Mouse (Mus musculus) liver, embryonic 14.5 days (tissue): Measurements from ENCODE around the gene Med18. TPM values are rescaled to one million over a fixed set of nuclear protein-coding genes. Genes with fewer than 3 reads are reported as not detected.

ENCODE experiments used
- ATAC-seq: fragments of 200-750 bp; cut with Nextera tagmentation; 2 replicates; pipeline ENCODE4 v1.8.0; 2017; ENCODE audit warnings: moderate number of reproducible peaks, mild to moderate bottlenecking, moderate library complexity; ENCODE audit not compliant: insufficient read depth
- DNase-seq, 3 experiments: peaks; one replicate each; pipeline ENCODE4 v3.0.0-alpha.2; 2012 to 2013; ENCODE audit warnings: low read depth in 3 of 3, low spot score in 3 of 3
- H3K27ac ChIP-seq: fragments of 300-500 bp; sonication (generic); 2 replicates; pipeline ENCODE4 v1.5.1; 2014; ENCODE audit warnings: moderate library complexity, mild to moderate bottlenecking, control low read depth, inconsistent platforms
- H3K27me3 ChIP-seq: fragments of 300-500 bp; sonication (generic); 2 replicates; pipeline ENCODE4 v1.6.1; 2014; ENCODE audit warnings: mild to moderate bottlenecking, low read length, moderate library complexity; ENCODE audit not compliant: control insufficient read depth, insufficient read depth
- H3K36me3 ChIP-seq: fragments of 300-500 bp; sonication (generic); replicated peaks from 2 replicates; pipeline ENCODE4 v1.6.1; 2014; ENCODE audit warnings: low read depth; ENCODE audit not compliant: control insufficient read depth, insufficient read depth
- H3K4me1 ChIP-seq, 2 experiments: fragments of 200-500 bp in 1 of 2; fragments of 300-500 bp in 1 of 2; sonication (generic) in 1 of 2; replicated peaks; 2 replicates each; pipeline ENCODE4 v1.6.1; 2012 to 2014; ENCODE audit warnings: antibody characterized with exemption in 1 of 2, inconsistent platforms in 1 of 2, low read length in 1 of 2; ENCODE audit not compliant: control insufficient read depth in 2 of 2, insufficient read depth in 2 of 2
- H3K4me2 ChIP-seq: fragments of 300-500 bp; sonication (generic); 2 replicates; pipeline ENCODE4 v1.6.1; 2014; ENCODE audit warnings: low read depth, mild to moderate bottlenecking, control low read depth, moderate library complexity
- H3K4me3 ChIP-seq, 2 experiments: fragments of 200-500 bp in 1 of 2; fragments of 300-500 bp in 1 of 2; sonication (generic) in 1 of 2; 2 replicates each; pipeline ENCODE4 v1.5.1; 2012 to 2014; ENCODE audit warnings: low read depth in 2 of 2, low read length in 2 of 2, mild to moderate bottlenecking in 2 of 2, control low read depth in 1 of 2, inconsistent platforms in 1 of 2, moderate library complexity in 1 of 2; ENCODE audit not compliant: insufficient read depth in 1 of 2
- H3K9ac ChIP-seq: fragments of 300-500 bp; sonication (generic); replicated peaks from 2 replicates; pipeline ENCODE4 v1.6.1; 2014; ENCODE audit warnings: mild to moderate bottlenecking, control low read depth, moderate library complexity
- H3K9me3 ChIP-seq: fragments of 300-500 bp; sonication (generic); 2 replicates; pipeline ENCODE4 v1.6.1; 2016; ENCODE audit warnings: low read length, mixed read lengths; ENCODE audit not compliant: control insufficient read depth
- CTCF ChIP-seq: IDR thresholded peaks from 2 replicates; pipeline ENCODE4 v1.5.1; 2016; ENCODE audit warnings: antibody characterized with exemption, low read depth, control low read depth
- EP300 ChIP-seq: IDR thresholded peaks from 2 replicates; pipeline ENCODE4 v1.6.1; 2016; ENCODE audit warnings: antibody characterized with exemption, low read depth
- WGBS: fragments of 180-500 bp; shearing (Covaris S2); extraction: QIAGEN DNeasy Blood & Tissue Kit; methylation state at CpG from one replicate; pipeline ENCODE4 v1.1.7; 2014; ENCODE audit not compliant: insufficient replicate concordance; 5-methylcytosine and 5-hydroxymethylcytosine counted together
- polyA plus RNA-seq, 2 experiments: library from polyadenylated mRNA; depleted of rRNA in 1 of 2; stranded (reverse) in 1 of 2; unstranded in 1 of 2; fragments of >200 nt; fragmentation: Nextera tagmentation in 1 of 2; extraction: Ambion mirVana in 1 of 2; gene quantifications; 2 replicates each; pipeline versions ENCODE4 v1.2.1 to v1.2.3; 2012 to 2014

The Med18 gene
- polyA plus RNA-seq, 2 experiments, result 3.4 to 4.3 TPM

DNA sequence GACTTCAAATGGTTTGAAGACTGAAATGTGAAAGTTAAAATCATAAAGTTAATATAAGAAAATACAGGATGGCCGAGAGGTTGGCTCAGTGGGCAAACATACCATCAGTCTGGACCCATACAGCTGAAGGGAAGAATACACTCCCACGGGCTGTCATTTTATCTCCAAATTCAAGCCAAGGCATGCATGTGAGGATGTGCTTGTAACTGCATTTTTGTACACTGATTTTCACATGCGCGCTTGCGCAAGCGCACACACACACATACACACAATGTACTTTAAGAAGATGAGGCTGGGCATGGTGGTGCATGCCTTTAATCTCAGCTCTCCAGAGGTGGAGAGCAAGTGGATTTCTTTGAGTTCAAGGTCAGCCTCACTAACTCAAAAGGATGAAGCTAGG, 8.2 kb downstream of the Med18 start:
- Histone ChIP-seq H3K4me1 (no peaks in the 10 kb centered on the region), H3K9me3 (no peaks in the 10 kb centered on the region), H3K36me3 (peaks cover 36% of the 10 kb centered on the region), H3K27me3 (no peaks in the 10 kb centered on the region), H3K4me3 (no peak overlapping the region), H3K27ac (no peak overlapping the region), H3K9ac (no peak overlapping the region; the same call in 1 of the 2 replicates), H3K4me2 (no peak overlapping the region)
- 84% methylated on average over 6 of the region's 6 CpGs for WGBS
- TF ChIP-seq CTCF, result no peak
- TF ChIP-seq EP300, result no peak
- DNase-seq (no peak), ATAC-seq (no peak)

DNA sequence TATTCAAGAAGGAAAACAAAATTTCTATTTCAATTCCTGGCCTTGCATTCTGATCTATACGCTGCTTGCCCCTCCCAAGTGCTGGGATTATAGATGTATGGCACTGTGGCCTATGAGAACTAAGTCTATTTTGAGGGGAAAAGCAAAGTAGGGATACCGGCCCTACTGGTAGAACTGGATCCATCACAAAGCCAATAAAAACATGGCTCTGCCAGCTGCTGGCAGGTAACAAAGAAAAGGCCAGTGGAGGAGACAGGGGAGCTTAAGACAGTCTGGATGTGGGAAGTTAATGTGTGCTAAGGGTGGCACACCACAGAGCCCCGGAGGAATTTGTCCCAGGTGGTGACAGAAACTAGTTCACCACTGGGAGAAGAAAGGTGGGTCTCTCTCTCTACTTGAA, 8.6 kb downstream of the Med18 start:
- WGBS, result 83% methylated on average over 3 of the region's 3 CpGs
- Histone ChIP-seq H3K9me3 (no peaks in the 10 kb centered on the region), H3K4me3 (no peak overlapping the region), H3K4me2 (no peak overlapping the region), H3K4me1 (no peaks in the 10 kb centered on the region), H3K36me3 (peaks cover 32% of the 10 kb centered on the region), H3K27me3 (no peaks in the 10 kb centered on the region), H3K27ac (no peak overlapping the region), H3K9ac (no peak overlapping the region)
- no peak for TF ChIP-seq CTCF
- TF ChIP-seq EP300, result no peak
- no peak for ATAC-seq
- no peak for DNase-seq

DNA sequence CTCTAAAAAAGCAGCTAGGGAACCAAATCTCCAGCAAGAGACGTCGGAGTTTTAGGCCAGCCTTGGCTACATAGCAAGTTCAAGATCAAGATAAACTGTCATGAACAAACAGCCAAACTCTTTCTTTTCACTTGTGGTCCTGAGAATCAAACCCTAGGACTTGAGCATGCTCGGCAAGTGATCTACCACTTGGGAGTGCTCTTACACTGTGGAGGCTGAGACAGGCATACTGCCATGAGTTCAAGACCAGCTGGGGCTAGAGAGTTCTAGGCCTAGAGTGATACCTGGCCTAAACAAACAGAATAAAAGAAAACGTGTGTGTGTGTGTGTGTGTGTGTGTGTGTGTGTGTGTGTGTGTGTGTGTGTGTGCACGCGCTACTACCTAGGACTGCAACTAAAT, 9.5 kb downstream of the Med18 start:
- ATAC-seq (no peak), DNase-seq (no peak)
- Histone ChIP-seq H3K27me3 (no peaks in the 10 kb centered on the region), H3K9ac (no peak overlapping the region), H3K27ac (no peak overlapping the region), H3K4me1 (peaks cover 4 to 5% of the 10 kb centered on the region in 2 experiments; a peak in 3 of 4 replicates), H3K4me3 (no peak overlapping the region), H3K9me3 (no peaks in the 10 kb centered on the region), H3K4me2 (no peak overlapping the region), H3K36me3 (peaks cover 22% of the 10 kb centered on the region)
- 74% methylated on average over 6 of the region's 6 CpGs for WGBS
- TF ChIP-seq EP300 (no peak), CTCF (peak; percentile 20; the same call in 1 of the 2 replicates)

DNA sequence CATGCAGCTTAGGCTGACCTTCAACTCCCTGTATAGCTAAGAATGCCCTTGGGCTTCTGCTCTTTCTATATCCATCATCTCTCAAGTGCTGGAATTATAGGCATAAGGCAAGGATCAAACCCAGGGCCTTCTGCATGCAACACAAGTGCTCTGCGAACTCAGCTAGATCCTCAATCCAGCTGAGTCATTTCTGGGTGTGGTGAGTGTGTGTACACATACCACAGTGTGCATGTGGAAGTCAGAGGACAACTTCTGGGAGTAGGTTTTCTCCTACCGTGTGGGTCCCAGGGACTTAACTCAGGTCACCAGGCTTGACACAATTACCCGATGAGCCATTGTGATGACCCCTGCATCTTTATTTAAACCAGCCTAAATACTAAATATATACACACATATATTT, 13.9 kb downstream of the Med18 start:
- no peak for TF ChIP-seq EP300
- no peak for TF ChIP-seq CTCF
- Histone ChIP-seq H3K27me3 (no peaks in the 10 kb centered on the region), H3K4me1 (peaks cover 4 to 5% of the 10 kb centered on the region in 2 experiments; a peak in 3 of 4 replicates), H3K36me3 (no peaks in the 10 kb centered on the region), H3K4me2 (no peak overlapping the region), H3K9me3 (no peaks in the 10 kb centered on the region), H3K9ac (no peak overlapping the region), H3K4me3 (no peak overlapping the region), H3K27ac (no peak overlapping the region)
- ATAC-seq (no peak), DNase-seq (no peak)
- 55% methylated on average over 3 of the region's 3 CpGs for WGBS

DNA sequence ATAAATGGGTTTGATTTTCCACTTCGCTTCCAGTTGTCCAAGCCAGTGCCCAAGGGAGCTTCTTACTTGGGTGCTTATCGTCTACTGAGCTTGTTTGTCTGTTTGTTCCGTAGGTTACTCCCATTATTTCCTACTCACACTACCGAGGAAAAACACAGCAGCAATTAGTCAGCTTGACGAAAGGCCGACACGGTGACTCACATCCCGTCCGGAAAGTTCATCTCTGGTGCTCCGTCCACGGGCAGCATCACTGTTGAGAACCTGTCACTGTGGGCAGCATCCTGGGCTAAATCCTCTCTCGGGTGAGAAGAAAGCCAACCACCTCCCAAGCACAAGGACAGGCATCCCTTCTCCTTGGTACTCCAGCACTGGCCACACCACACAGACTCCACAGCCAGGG, 17.6 kb downstream of the Med18 start:
- no peaks in the 10 kb centered on the region for H3K27me3 ChIP-seq
- H3K4me1 ChIP-seq, result peaks cover 4 to 5% of the 10 kb centered on the region in 2 experiments; a peak in 3 of 4 replicates
- TF ChIP-seq CTCF, result no peak
- no peak for TF ChIP-seq EP300
- H3K9me3 ChIP-seq, result no peaks in the 10 kb centered on the region
- no peak for DNase-seq
- H3K4me2 ChIP-seq, result no peak overlapping the region
- H3K4me3 ChIP-seq, result no peak overlapping the region
- H3K36me3 ChIP-seq, result no peaks in the 10 kb centered on the region
- H3K27ac ChIP-seq, result no peak overlapping the region
- no peak for ATAC-seq
- 58% methylated on average over 12 of the region's 12 CpGs for WGBS
- no peak overlapping the region for H3K9ac ChIP-seq
